Mouse (Mus musculus) heart, adult 8-10 months (tissue): ENCODE data around the gene Psen2. TPM values are rescaled to one million over a fixed set of nuclear protein-coding genes. Genes with fewer than 3 reads are reported as not detected.

Experiments
- DNase-seq: peaks from one replicate; pipeline ENCODE4 v3.0.0; 2022; ENCODE audit warnings: low spot score
- total RNA-seq, 4 experiments: library from RNA; stranded (reverse); gene quantifications; 2 replicates each; pipeline ENCODE4 v1.2.4; 2022

The Psen2 gene
- total RNA-seq, 4 experiments from 2014 or later = 14.7 to 16.0 (median 15.3) TPM

DNA sequence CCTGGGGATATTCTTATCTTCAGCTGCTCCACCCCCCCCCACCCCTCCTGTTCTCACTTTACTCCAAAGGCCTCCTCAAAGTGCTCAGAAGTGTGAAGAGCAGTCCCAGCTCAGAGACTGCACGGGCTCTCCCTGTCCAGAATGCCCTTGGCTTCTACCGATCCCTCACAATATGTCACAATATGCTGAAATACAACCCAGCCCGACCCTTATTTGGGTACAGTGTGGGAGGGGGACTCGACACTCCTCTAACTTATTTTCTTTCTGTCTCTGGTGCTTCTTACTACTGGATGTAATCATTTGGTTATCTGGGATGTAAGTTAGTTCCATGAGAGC is 63.6 kb downstream of the Psen2 start:
- DNase-seq = no peak

DNA sequence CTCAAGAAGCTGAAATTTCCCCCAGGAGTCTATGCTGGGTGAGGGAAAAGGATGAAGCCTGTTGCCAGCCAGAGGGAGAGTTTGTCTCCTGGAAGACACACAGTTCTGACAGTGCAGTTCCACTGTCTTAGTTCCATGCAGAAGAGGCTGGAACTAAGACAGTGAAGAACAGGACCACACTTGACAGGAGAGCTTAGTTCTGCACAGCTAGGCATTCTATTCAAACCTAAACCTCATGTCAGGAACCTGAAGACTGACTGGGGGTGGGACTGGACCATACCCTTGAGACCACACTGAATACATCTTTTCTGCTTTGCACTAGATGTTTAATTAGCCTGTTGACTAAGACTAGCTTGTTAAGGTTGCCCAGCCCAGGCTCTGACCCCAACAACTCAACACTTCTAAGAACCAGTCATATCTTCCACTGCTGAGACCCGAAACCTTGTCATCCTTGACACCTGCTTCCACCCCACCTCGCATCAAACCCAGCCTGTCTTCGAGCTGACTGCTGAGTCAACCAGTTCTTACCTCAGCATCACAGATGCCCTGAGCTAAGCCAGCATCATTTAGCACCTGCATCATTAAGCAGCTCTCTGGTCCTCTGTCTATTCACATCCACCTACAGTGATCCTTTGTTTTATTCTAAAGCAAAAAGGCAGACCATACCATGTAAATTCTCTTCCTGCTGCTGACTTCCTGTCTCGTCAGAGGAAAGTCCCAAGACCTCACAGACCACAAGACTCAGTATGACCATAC is 64.1 kb downstream of the Psen2 start, which contains the start of gene Coq8a:
TSS of gene Coq8a (minus strand) at position 644 of the 756 bp plus-strand sequence.
- no peak for DNase-seq

DNA sequence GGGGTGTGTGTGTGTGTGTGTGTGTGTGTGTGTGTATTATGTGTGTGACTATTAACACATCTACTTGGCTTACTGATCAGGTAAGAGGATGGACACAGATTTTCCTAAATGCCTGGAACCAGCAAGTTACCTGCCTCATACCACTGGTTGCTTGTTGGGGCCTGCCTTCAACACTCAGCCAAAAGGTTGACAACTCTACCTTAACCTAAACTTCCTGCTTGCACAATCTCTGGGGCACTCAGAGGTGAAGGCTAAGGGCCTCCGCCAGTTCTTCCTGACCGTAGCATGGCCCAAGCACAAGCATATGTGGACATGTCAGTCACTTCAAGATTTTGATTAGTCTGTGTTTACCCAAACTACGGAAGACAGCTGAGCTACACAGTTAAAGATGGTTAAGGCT is 65.3 kb downstream of the Psen2 start:
- DNase-seq = no peak

DNA sequence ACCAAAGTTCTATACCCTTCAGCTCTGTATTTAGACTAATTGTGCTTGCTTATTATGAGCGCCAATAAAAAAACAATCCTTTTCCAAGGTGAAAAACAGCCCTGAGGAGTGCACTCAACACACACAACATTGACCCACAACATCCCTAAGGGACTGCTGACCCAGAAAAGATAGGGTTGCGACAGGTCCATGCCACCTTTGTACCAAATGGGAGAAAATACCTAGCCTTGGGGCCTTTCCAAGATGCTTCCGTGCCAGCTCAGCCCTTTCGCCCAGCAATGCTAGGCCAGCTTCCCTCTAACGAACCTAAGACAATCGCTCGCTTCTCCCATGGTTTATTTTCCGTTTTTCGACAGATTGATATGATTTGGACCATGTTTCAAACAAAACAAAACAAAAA is 66.7 kb downstream of the Psen2 start:
- DNase-seq = no peak

DNA sequence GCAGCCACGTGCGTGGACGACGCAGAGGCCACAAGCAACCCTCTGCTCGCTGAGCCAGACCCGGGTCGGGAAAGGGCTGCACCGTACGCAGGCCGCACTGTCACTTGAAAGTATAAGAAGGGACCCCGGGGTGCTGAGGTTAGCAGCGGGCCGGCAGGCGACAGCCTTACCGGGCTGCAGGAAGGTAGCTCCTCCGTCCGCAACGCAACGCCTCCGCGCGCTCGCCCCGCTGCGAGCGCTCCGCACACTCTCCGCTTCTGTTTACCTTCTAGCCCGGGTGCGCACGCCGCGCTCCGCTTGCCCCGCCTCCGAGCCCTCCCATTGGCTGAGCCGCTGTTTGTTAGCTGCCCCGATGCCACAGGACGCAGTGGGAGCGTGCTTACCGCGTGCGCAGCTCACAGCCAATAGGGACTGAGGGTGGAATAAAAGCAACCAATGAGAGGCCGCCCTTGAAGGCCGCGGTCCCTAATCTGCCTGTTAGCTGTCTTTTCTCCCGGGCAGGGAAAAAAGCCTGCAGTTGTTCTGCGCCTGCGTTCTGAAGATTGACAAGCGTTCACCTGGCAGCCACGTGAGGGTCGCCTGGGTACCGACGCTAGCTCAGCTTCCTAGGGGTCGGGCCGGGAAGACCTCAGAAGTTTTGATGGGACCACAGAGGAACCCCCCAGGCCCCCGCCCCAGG is 67.4 kb downstream of the Psen2 start:
- peak; percentile 97 for DNase-seq

DNA sequence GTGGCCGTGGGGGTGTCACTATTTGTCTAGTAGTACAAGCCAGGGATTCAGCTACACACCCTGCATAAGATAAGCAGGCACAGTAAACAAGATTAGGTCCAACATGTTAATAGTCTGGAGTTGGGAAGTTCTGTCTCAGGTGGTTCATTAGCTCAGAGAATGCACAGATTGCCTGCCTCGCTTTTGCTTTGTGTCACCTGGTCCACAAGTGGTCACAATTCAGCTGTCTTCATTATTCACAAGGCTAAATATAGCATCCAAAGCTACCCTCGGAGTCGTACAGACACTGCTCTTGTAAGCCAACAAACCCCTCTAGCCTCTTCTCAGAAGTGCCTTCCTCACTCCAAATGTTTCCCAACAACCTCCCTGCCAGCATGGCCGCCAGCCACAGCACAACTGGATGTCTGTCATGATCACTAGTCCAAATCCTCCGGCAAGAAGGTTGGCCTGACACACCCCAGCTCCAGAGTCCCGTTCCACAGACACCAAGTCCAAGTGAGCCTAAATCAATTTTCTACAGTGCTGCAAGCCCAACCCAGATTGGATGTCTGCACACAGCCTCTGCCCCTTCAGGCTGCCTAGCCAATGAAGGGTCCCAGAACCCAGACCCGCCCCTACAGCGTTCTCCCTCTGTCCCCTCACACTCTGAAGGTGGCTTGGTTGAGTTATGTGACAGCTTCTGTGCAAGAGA is 68.3 kb downstream of the Psen2 start:
- DNase-seq = peak; percentile 53

DNA sequence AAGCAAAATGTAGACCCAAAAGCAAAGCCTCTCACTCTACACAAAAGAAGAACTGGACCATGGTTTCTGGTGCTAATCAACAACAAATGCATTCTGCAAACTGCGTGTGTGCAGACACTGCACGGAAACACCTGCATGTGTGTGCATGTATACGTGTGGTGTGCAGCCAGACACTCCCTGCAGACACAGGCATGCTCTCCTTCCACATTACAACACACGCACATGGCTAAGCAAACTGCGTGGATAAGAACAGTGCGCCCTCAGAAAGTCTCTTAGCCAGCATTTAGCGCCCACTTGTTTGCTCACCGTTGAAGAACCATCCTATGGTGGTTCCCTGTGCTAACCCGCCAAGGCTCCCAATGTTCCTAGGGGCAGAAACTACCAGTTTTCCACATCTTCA is 69.2 kb downstream of the Psen2 start:
- DNase-seq = no peak

DNA sequence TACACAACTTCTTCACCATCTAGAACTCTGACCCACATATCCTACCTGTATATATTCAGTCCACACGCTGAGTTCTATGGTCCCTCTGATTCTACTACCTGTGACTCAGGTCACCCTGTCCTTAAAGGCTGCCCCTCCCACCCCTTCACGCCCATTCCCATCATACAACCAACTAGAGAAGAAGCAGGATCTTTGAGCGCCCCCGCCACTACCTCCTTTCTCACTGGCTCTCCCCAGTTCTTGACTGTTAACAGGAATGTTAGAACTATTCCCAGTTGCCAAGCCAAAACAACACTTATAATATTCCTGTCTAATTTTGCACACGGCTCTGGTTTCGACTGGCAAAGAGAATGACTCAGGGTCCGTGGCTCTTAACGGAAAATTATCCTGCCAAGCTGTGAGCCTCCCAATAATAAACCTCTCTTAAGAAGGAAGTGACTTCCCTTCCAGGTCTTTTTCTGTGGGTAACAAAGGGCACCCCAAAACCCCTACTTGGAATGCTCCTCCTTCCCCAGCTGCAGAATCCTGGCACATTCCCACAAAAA is 69.8 kb downstream of the Psen2 start:
- DNase-seq = no peak

DNA sequence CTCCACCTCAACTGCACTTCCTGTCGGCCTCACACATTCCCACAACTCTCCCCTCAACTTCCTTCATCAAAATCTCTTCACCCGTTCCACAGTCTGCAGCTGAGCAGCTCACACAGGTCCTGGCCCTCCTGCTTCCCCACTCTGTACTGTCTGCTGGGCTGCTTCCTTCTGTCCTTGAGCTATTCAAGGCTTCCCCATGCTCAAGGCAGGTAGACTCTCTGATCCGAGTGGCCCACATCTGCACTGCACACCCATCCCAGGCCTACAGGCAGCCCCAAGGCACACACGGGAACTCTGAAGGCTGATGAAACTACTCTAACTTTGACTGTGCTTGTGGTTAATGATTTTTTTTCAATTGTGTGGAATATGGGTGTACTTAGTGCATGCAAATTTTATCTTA is 70.4 kb downstream of the Psen2 start:
- DNase-seq = no peak

DNA sequence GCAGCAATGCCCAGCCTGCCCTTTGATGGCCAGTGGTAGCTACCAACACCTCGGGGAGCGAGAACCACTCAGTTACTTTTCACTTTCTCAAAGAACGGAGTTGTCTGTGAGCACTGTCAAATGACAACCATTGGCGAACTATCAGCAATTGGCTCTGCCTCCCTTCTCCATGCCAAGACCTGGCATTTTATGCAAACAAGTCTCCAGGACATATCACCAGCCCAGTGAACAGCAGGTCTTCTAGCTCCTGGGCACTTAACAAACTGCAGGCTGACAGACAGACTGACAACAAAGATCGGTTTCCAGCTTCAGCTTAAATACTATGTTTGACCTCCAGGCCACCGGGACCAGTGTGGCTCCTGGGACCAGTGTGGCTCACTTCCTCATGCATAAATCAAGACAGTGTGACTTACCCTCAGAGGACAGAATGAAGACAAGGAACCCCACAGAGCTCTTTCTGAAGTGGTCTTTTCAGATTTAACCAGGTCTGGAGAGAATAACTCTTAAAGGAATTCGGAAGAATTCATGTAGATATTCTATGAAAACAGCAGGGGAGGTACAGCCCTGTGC is 71.5 kb downstream of the Psen2 start:
- DNase-seq = no peak

DNA sequence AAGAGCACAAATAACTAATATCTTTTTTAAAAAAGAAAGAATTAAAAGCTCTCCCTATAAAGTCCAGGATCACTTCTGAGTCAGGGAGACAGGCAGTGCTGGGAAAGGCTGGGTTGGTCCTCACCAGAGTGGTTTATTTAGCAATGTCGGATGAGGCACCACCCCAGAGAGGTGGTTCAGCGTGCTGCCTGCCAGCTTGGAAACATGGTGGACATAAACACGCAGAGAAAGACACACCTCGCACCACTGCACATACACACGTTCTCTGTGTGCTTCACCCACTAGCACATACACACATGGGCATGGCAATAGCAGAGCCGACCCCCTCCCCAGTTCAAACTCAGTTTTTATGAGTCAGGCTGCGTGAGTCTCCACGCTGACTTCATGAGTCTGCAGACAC is 72.1 kb downstream of the Psen2 start:
- no peak for DNase-seq

DNA sequence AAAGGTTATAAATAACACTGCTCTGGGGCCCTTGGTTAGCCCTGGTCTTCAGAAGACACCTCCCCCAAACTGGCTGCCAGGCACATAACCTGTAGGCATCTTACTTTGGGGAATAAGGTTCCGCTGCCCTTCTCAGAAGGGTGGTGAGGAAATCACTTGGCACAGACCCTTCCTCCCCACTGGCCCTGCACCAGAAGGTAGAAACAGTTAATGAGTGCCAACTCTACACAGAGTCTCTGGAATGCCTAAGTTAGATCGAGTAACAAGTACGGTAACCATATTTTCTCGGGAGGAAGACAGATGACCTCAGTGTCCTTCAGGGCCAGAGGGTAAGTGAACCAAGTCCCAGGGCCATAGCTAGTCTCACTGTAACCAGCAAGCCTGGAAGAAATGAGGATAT is 74.3 kb downstream of the Psen2 start:
- DNase-seq = no peak

DNA sequence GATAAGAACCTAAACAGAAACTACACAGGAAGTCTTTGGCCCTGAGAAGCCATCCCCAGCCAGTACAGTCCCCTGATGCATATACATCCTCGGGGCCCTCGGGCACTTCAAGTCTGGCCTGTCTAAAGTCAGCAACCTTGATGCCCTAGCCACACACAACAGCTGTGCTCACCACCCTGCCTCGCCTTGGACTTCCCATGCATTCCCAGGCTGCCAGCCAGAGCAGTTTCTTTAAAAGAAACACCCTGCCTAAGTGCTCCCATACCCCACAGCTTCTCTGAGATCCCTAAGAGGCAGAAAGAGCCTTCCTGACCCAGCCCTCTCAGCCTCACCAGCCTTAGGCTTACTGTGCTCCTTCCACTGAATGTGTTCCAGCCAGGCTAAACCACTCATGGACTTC is 76.9 kb downstream of the Psen2 start:
- no peak for DNase-seq

DNA sequence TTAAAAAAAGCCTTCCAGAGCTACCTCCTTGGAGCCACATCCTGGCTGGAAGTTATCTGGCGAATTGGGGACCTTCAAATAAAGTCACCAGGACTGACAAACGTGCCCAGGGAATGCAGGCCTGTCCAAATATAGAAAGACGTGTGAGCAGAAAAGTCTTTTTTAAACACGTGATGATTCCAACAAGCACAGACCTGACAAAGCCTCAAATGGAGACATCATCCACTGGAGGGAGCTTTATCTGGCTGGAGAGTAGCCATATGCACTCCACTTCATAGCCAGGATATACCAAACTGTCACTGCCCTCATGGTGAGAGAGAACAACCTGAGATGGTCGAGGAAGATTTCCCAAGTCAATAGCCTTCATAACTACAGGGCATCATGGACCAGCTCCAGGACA is 77.4 kb downstream of the Psen2 start:
- DNase-seq = peak; percentile 47

DNA sequence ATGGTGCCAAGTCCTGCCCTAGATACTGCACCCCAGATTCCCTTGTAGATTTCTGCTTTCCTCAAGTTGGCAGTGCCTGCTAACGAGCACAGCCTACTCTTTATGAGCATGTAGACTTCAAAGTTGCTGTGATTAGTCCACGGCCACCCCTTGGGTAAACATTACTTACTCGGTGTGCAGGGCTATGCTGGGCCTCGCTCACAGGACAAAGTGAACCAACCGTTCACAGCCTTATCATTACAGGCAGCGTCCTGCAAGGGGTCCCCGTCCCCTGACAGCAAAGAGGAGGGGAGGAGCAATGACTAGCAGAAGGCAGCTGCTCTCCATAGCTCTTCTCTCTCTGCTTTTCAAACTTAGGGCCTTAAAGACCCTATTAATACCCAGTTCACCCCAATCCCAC is 78.5 kb downstream of the Psen2 start:
- no peak for DNase-seq

DNA sequence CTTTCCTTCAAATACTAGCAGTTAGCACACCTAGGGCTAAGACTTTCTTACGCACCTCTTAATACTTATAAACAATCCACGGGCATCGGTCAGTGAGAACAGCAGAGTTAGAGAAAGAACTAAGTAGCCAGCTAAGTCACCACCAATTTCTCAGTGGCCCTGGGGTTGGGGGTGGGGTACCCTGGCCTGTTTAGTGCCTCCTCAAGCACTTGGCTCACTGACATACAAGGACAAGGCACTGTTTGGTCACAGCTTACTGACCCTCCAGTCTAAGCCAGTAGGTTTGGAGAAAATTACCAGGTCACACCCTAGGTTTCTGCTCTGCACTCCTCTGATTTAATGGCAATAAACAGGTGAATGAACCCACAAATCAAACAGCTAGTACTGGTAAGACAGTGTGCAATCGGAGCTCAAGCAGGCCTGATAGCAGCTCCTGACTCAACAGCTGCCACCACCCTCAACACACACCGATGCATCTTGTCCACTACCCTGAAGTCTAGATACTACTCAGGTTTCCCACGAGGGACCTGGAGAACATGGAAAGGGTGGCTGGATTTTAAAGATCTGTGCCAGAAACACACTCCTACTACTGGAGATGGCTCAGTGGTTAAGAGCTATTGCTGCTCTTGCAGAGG is 79.6 kb downstream of the Psen2 start:
- DNase-seq = no peak

DNA sequence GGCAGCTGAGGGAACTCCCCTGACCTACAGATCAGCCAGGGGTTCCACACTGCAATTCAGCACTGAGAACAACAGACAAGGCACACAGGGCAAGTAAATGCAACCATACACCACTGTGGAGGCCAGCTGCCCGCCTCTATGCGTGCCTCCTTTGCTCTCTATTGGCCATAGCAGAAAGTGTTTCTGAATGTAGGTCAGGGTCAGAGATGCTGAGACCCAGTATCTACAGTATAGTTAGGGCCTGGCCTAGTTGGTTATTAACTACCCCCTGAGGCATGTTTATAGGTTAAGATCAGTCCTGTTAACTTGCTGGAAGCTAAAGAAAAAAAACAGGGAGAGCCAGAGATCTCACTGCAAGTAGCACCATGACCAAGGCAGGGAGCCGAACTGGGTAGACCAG is 80.5 kb downstream of the Psen2 start:
- DNase-seq = no peak

DNA sequence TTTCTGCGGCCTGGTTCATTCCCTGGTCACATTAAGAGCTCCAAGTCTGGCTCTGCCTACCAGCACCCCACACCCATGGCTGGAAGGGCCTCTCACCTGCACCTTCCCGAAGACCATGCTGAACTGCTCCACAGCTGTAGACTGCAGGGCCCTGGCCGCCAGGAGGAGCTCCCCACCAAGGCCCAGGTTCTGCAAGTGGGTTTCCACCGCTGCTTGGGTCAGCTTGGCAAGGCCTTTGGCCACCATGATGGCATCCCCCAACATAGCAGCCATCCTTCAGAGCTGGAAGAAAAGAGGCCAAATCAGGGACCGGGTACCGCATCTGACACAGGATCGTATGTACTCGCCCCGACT is 81.3 kb downstream of the Psen2 start:
- no peak for DNase-seq

DNA sequence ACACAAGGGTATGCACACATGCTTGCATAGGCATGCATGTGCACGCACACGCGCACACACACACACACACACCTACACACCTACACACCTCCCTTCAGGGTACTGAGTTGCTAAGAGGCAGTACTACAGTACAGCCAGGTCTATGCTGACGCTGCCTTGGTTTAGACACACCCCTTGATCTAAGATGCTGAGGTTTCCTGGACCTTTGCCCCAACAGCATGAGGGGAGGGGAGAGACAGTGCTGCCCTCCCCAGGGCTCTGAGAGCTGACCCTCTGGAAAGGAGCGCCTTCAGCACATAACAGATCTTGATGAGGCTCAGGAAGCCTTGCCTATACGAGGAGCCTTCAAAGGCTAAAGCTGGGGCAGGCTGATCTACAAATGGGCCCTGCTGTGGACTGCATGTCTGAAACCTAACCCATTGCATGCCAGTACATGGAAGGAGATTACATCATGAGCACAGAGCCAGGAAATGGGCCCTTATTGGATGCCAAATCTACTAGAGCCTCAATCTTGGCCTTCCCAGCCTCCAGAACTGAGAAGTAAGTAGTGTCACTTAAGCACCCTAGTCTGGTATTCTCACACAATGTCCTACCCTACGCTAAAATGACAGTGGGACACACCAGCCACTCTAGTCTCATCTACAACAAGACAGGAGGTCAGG is 81.8 kb downstream of the Psen2 start:
- DNase-seq = no peak

DNA sequence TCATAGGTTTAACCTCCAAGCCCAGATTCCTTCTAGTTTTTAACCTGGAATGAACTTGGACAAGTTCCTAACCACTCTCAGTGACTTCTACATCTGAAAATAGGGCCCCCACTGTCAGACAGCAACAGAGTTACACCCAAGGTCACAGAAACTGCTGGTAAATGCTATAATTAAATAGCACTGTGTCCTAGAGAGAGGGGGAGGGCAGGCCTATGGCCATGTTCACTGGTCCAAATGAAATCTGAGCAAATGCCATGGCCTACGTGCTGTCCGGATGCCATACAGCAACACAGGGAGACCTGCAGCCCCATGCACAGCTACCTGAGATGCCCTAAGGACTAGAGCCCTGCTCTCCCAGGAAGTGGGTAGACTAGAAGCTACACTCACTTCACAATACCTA is 83.4 kb downstream of the Psen2 start:
- no peak for DNase-seq

DNA sequence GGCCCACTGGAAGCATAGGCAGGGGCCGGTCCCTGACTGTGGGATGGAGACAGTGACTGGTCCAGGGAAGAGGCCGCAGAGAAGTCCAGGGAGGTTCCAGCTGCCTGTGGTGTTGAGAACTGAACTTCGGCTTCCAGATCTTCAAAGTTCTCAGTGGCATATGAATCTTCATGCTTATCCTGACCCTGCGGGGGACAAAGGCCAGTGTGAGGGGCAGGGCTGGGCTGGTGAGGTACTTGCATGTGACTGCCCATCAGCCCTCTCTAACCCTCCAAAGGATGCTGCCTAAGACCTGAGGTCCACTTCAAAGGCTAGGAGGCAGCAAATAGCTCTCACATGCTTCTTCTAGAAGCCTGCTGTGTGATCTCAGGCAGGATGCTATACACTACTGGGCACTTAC is 84.1 kb downstream of the Psen2 start:
- DNase-seq = no peak
